Mouse (Mus musculus): ENCODE data around the gene Prkar2a. TPM values are rescaled to one million over a fixed set of nuclear protein-coding genes. Genes with fewer than 3 reads are reported as not detected.

The Prkar2a gene
- total RNA-seq, 2 experiments from 2014 or later: 40.6 to 45.5 TPM

- intact Hi-C loops (cut with DNase I): no loop called here
- no peak for DNase-seq (ENCODE audit: low spot score in 2 of 2)
Observed at GRCm38 (mm10) chr9:108747694-108748093, 58.6 kb downstream of the Prkar2a start.

- DNase-seq (ENCODE audit: low spot score in 2 of 2): no peak
- intact Hi-C loops (cut with DNase I): no loop called here
Observed at GRCm38 (mm10) chr9:108748600-108749183, 59.6 kb downstream of the Prkar2a start.

- intact Hi-C loops (cut with DNase I): loop anchor here (5.0 kb wide), 1 partner anchor 57 kb away; the partner anchor contains the start of gene Nckipsd
Observed at GRCm38 (mm10) chr9:108750616-108751015, 61.5 kb downstream of the Prkar2a start.

GRCm38 (mm10) chr9:108752142-108752920 is 63.2 kb downstream of the Prkar2a start:
- DNase-seq (ENCODE audit: low spot score in 2 of 2): no peak
- intact Hi-C loops (cut with DNase I): loop anchor here (5.0 kb wide), 1 partner anchor 55 kb away; the partner anchor contains the start of gene Nckipsd

More at GRCm38 (mm10) chr9:108750616-108751015, 61.5 kb downstream of the Prkar2a start:
- DNase-seq (ENCODE audit: low spot score in 2 of 2): no peak

- DNase-seq (ENCODE audit: low spot score in 2 of 2): peak; percentile 69 to 79
- intact Hi-C loops (cut with DNase I): loop anchor here (5.0 kb wide), 1 partner anchor 54 kb away; the partner anchor contains the start of gene Nckipsd
Observed at GRCm38 (mm10) chr9:108753326-108753725, 64.2 kb downstream of the Prkar2a start.

- intact Hi-C loops (cut with DNase I): loop anchor here (5.0 kb wide), 1 partner anchor 53 kb away; the partner anchor contains the start of gene Nckipsd
Observed at GRCm38 (mm10) chr9:108753976-108754375, 64.9 kb downstream of the Prkar2a start.

GRCm38 (mm10) chr9:108754423-108754822 is 65.3 kb downstream of the Prkar2a start:
- intact Hi-C loops (cut with DNase I): loop anchor here (5.0 kb wide), 1 partner anchor 53 kb away; the partner anchor contains the start of gene Nckipsd
- DNase-seq (ENCODE audit: low spot score in 2 of 2): peak; percentile 49 to 59

More at GRCm38 (mm10) chr9:108753976-108754375, 64.9 kb downstream of the Prkar2a start:
- DNase-seq (ENCODE audit: low spot score in 2 of 2): no peak

- intact Hi-C loops (cut with DNase I): no loop called here
- no peak for DNase-seq (ENCODE audit: low spot score in 2 of 2)
Observed at GRCm38 (mm10) chr9:108757406-108757805, 68.3 kb downstream of the Prkar2a start.

- intact Hi-C loops (cut with DNase I): no loop called here
- DNase-seq (ENCODE audit: low spot score in 2 of 2): no peak
Observed at GRCm38 (mm10) chr9:108759121-108759520, 70.0 kb downstream of the Prkar2a start.

- peak in 1 of 2 experiments; percentile 31 for DNase-seq (ENCODE audit: low spot score in 2 of 2)
- intact Hi-C loops (cut with DNase I): no loop called here
Observed at GRCm38 (mm10) chr9:108759805-108760204, 70.7 kb downstream of the Prkar2a start.

GRCm38 (mm10) chr9:108761561-108761960 is 72.4 kb downstream of the Prkar2a start:
- intact Hi-C loops (cut with DNase I): no loop called here

GRCm38 (mm10) chr9:108764971-108765370 is 75.9 kb downstream of the Prkar2a start:
- intact Hi-C loops (cut with DNase I): no loop called here
- DNase-seq (ENCODE audit: low spot score in 2 of 2): no peak

More at GRCm38 (mm10) chr9:108761561-108761960, 72.4 kb downstream of the Prkar2a start:
- DNase-seq (ENCODE audit: low spot score in 2 of 2): no peak

GRCm38 (mm10) chr9:108776614-108777013 is 87.5 kb downstream of the Prkar2a start:
- no peak for DNase-seq (ENCODE audit: low spot score in 2 of 2)
- intact Hi-C loops (cut with DNase I): no loop called here

GRCm38 (mm10) chr9:108777276-108777675 is 88.2 kb downstream of the Prkar2a start:
- no peak for DNase-seq (ENCODE audit: low spot score in 2 of 2)
- intact Hi-C loops (cut with DNase I): no loop called here

- intact Hi-C loops (cut with DNase I): no loop called here
- DNase-seq (ENCODE audit: low spot score in 2 of 2): no peak
Observed at GRCm38 (mm10) chr9:108780959-108781358, 91.8 kb downstream of the Prkar2a start.

- no peak for DNase-seq (ENCODE audit: low spot score in 2 of 2)
- intact Hi-C loops (cut with DNase I): no loop called here
Observed at GRCm38 (mm10) chr9:108781891-108782290, 92.8 kb downstream of the Prkar2a start.

GRCm38 (mm10) chr9:108782836-108783547 is 93.9 kb downstream of the Prkar2a start:
- intact Hi-C loops (cut with DNase I): no loop called here
- no peak for DNase-seq (ENCODE audit: low spot score in 2 of 2)

GRCm38 (mm10) chr9:108783548-108784463 is 94.7 kb downstream of the Prkar2a start, which contains the start of gene Ip6k2:
Gene Ip6k2, plus strand, starts transcription at chr9:108783796.
- DNase-seq (ENCODE audit: low spot score in 2 of 2): peak; percentile 96 to 97
- intact Hi-C loops (cut with DNase I): no loop called here

- intact Hi-C loops (cut with DNase I): no loop called here
Observed at GRCm38 (mm10) chr9:108785416-108785815, 96.3 kb downstream of the Prkar2a start.

More at GRCm38 (mm10) chr9:108785416-108785815, 96.3 kb downstream of the Prkar2a start:
- no peak for DNase-seq (ENCODE audit: low spot score in 2 of 2)
